In the genomic region with DNA sequence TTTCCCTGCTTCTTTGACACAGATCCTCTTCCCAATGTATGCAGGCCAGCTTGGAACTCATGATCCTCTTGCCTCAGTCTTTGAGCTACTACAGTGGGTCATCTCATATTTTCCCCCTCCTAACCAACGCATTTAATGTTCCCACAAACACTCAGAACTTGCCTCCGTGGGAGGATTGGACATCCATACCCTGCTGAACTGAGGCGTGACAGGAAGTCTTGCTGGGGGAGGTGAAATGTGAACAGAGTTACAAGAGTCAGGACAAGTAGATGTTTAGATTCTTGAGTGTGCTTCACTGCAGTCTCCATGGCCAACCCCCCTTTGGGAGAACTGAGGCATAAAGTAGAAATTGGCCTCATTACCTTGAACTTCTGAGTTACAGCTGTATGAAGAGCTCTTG, we compare ENCODE assay signal across 24 mouse cellular contexts.
"Had no signal": no experiment of that assay in that cellular context is flagged by ENCODE, and none has a peak within 500 bp of the region (broad histone marks: within the 10 kb centered on the region; RNA-seq: fewer than 3 reads in every experiment).

No protein-coding gene starts in this region.

- H3K4me2 ChIP-seq: forebrain, embryonic 15.5 days; heart, embryonic 13.5 days; heart, embryonic 15.5 days; hindbrain, embryonic 13.5 days; hindbrain, embryonic 15.5 days; limb, embryonic 13.5 days; limb, embryonic 15.5 days; liver, embryonic 12.5 days had no signal

- H3K4me3 ChIP-seq: forebrain, embryonic 15.5 days; heart, embryonic 10.5 days; heart, embryonic 13.5 days; heart, embryonic 15.5 days; hindbrain, embryonic 13.5 days; hindbrain, embryonic 15.5 days; limb, embryonic 13.5 days; limb, embryonic 15.5 days; liver, embryonic 12.5 days had no signal

- H3K27me3 ChIP-seq: forebrain, embryonic 15.5 days; hindbrain, embryonic 13.5 days; hindbrain, embryonic 15.5 days; limb, embryonic 13.5 days; limb, embryonic 15.5 days; liver, embryonic 12.5 days had no signal

- H3K9me3 ChIP-seq: forebrain, embryonic 15.5 days; heart, embryonic 10.5 days; heart, embryonic 13.5 days; heart, embryonic 15.5 days; hindbrain, embryonic 13.5 days; hindbrain, embryonic 15.5 days; limb, embryonic 15.5 days; liver, embryonic 12.5 days had no signal

- H3K27ac ChIP-seq: forebrain, embryonic 15.5 days; heart, embryonic 10.5 days; heart, embryonic 13.5 days; heart, embryonic 15.5 days; hindbrain, embryonic 13.5 days; hindbrain, embryonic 15.5 days; hindbrain, postnatal 0 days; limb, embryonic 13.5 days; limb, embryonic 15.5 days; liver, embryonic 12.5 days had no signal

- ATAC-seq: forebrain, embryonic 15.5 days; forebrain, postnatal 0 days; hindbrain, postnatal 0 days; intestine, embryonic 16.5 days; liver, embryonic 12.5 days had no signal

- H3K4me1 ChIP-seq: forebrain, embryonic 15.5 days; heart, embryonic 10.5 days; heart, embryonic 15.5 days; hindbrain, embryonic 13.5 days; hindbrain, embryonic 15.5 days; liver, embryonic 12.5 days had no signal

- H3K36me3 ChIP-seq: forebrain, embryonic 15.5 days; heart, embryonic 10.5 days; heart, embryonic 13.5 days; heart, embryonic 15.5 days; hindbrain, embryonic 13.5 days; hindbrain, embryonic 15.5 days; limb, embryonic 13.5 days; limb, embryonic 15.5 days; liver, embryonic 12.5 days had no signal

- DNase-seq: forebrain, postnatal 0 days; gastrocnemius, postnatal 14 days; gastrocnemius, postnatal 36 days; heart, adult 18-20 months; heart, postnatal 14 days; heart, postnatal 36 days; kidney, adult 11 months; kidney, adult 9 months; kidney, postnatal 14 days; kidney, postnatal 36 days; layer of hippocampus, adult 9-11 months; layer of hippocampus, postnatal 36 days; left cerebral cortex, postnatal 4 days had no signal

- H3K9ac ChIP-seq: forebrain, embryonic 15.5 days; forebrain, postnatal 0 days; heart, embryonic 13.5 days; heart, embryonic 15.5 days; hindbrain, embryonic 13.5 days; hindbrain, embryonic 15.5 days; limb, embryonic 13.5 days; limb, embryonic 15.5 days; liver, embryonic 12.5 days had no signal
